Mouse (Mus musculus) kidney, adult 2 months (tissue): ENCODE results near the gene Meltf. TPM values are rescaled to one million over a fixed set of nuclear protein-coding genes. Genes with fewer than 3 reads are reported as not detected.

ENCODE experiments used
- DNase-seq: peaks from one replicate; pipeline ENCODE4 v3.0.0; 2021
- H3K27ac ChIP-seq: fragments of 200-500 bp; 2 replicates; pipeline ENCODE4 v1.5.1; 2012; ENCODE audit warnings: low read depth, low read length, control low read depth, inconsistent platforms; ENCODE audit not compliant: insufficient read depth
- H3K27me3 ChIP-seq: fragments of 200-500 bp; replicated peaks from 2 replicates; pipeline ENCODE4 v1.6.1; 2012; ENCODE audit warnings: mild to moderate bottlenecking, moderate library complexity, low read length, inconsistent platforms; ENCODE audit not compliant: control insufficient read depth, insufficient read depth
- H3K36me3 ChIP-seq: fragments of 200-500 bp; 2 replicates; pipeline ENCODE4 v1.6.1; 2012; ENCODE audit warnings: mild to moderate bottlenecking, moderate library complexity, low read length, inconsistent platforms; ENCODE audit not compliant: control insufficient read depth, insufficient read depth
- H3K4me1 ChIP-seq: fragments of 200-500 bp; 2 replicates; pipeline ENCODE4 v1.6.1; 2011; ENCODE audit warnings: low read length; ENCODE audit not compliant: control insufficient read depth, insufficient read depth
- H3K4me3 ChIP-seq: fragments of 200-500 bp; 2 replicates; pipeline ENCODE4 v1.5.1; 2011; ENCODE audit warnings: mild to moderate bottlenecking, low read depth, low read length, control low read depth; ENCODE audit not compliant: insufficient read depth
- CTCF ChIP-seq: fragments of 200-500 bp; conservative IDR thresholded peaks from 2 replicates; pipeline ENCODE4 v1.5.1; 2011; ENCODE audit warnings: low read depth, mild to moderate bottlenecking, control low read depth, low read length, moderate library complexity, mixed read lengths; ENCODE audit not compliant: insufficient read depth, insufficient read length
- POLR2A ChIP-seq: fragments of 200-500 bp; IDR thresholded peaks from one replicate; pipeline ENCODE4 v1.6.1; 2011; ENCODE audit warnings: low read depth, low read length, control low read depth
- WGBS: fragments of 180-500 bp; shearing (Covaris S2); methylation state at CpG from one replicate; pipeline ENCODE4 v1.1.7; 2018; 5-methylcytosine and 5-hydroxymethylcytosine counted together
- polyA plus RNA-seq: library from polyadenylated mRNA; depleted of rRNA; stranded (reverse); fragments of >200 nt; gene quantifications from 2 replicates; pipeline ENCODE4 v1.2.3, GENCODE M21; 2012; rRNA removed

The Meltf gene
- 0.11 and 0.14 TPM in 2 replicates for polyA plus RNA-seq

DNA sequence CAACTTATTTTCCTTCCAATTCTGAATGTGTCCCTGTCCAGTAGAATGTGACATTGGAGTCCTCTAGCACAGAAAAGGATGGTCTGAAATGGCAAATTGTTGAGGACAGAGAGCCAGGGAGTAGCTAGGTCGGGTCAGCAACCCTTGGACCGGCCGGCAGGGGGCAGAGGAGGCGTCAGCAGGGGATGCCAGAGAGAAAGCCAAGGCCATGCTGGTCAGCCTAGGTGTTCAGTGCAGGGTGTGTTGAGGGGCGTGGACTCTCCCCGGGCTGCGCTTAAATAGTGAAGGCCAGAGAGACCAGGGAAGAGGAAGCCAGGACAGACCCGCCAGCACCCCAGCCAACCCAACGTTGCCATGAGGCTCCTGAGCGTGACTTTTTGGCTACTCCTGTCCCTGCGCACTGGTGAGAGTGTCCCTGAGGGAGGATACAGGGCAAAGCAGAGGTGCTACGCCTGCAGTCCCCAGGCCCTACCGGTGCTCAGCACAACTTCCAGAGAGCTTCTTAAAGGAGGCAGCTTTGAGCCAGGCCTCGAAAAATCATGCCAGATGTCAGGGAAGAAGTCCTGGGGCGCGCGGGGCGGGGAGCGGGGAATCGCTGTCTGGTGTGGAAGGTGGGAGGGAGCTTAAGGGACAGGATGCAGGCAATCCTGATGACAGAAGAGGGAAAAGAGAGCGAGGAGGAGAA is at the start of gene Meltf:
TSS of gene Meltf (plus strand) at position 238 of the 685 bp plus-strand sequence.
- WGBS = 38% methylated on average over 21 of the region's 21 CpGs
- TF ChIP-seq CTCF (peak; percentile 86), POLR2A (no peak)
- H3K4me1 ChIP-seq = no peaks in the 10 kb centered on the region
- H3K27me3 ChIP-seq = no peaks in the 10 kb centered on the region
- no peaks in the 10 kb centered on the region for H3K36me3 ChIP-seq
- DNase-seq = peak; percentile 75
- H3K27ac ChIP-seq = no peak within 1 kb of the TSS
- no peak within 1 kb of the TSS for H3K4me3 ChIP-seq

DNA sequence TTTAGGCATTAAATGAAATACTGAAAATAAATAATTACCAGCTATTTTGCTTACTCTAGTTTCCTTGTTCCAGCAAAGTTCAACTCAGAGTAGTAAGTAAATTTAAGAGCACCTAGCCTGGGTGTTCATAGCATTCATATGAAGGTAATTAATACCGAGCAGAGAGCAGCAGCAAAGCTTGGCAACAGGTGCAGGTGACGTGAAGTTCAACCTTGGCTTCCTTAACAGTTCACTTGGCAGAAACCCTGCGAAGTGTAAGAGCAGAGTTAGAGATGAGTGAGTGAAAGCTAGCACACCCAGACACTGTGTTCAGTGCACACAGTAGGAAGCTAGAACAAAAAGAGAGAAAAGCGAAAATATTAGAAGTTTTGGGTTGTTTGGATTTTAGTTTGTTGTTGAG is 47.9 kb upstream of the Meltf start:
- WGBS = 48% methylated on average over 4 of the region's 4 CpGs
- H3K27me3 ChIP-seq = no peaks in the 10 kb centered on the region
- H3K27ac ChIP-seq = no peak overlapping the region
- H3K4me1 ChIP-seq = peaks cover 2% of the 10 kb centered on the region; the same call in 1 of the 2 replicates
- H3K36me3 ChIP-seq = no peaks in the 10 kb centered on the region; the same call in 1 of the 2 replicates
- TF ChIP-seq CTCF (no peak), POLR2A (no peak)
- DNase-seq = peak; percentile 64
- no peak overlapping the region for H3K4me3 ChIP-seq

DNA sequence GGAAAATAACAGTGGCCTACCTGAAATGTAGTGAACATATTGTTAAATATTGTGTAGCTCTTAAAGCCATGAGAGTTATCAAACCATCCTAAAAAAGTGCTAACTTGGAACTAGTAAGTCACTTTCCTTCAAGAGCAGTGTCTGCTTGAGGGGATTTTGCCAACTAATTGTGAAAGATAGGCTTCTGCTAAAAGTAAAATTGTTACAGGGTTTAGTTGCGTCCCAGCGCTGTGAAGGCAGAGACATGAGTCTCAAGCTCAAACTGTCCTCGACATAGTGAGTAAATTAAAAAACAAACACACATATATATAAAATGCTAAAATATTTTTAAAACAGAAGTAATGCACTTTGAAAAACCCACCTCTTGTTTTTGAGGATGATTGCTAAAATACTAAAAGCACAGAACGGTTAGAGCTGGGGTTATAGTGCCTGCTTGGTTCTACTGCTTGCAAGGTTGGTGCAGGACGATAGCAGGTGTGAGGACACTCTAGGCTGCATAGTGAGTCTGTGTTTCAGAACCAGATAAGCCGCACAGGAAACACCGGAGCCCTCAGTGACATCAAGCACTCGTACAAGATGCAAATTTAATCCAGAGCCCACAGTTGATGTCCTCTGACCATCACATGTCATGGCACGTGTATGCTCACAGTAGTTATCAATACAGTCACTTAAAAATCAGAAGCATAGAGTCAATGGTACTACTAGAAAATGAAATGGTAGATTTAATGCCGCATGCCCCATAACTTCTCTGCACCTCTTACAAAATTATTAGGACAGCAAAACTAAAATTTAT is 45.8 kb upstream of the Meltf start:
- no peak for TF ChIP-seq POLR2A
- no peak for TF ChIP-seq CTCF
- 90% methylated on average over 10 of the region's 10 CpGs for WGBS
- DNase-seq = no peak
- Histone ChIP-seq H3K4me3 (no peak overlapping the region), H3K27me3 (no peaks in the 10 kb centered on the region), H3K36me3 (no peaks in the 10 kb centered on the region; the same call in 1 of the 2 replicates), H3K4me1 (peaks cover 2% of the 10 kb centered on the region; the same call in 1 of the 2 replicates), H3K27ac (no peak overlapping the region)

DNA sequence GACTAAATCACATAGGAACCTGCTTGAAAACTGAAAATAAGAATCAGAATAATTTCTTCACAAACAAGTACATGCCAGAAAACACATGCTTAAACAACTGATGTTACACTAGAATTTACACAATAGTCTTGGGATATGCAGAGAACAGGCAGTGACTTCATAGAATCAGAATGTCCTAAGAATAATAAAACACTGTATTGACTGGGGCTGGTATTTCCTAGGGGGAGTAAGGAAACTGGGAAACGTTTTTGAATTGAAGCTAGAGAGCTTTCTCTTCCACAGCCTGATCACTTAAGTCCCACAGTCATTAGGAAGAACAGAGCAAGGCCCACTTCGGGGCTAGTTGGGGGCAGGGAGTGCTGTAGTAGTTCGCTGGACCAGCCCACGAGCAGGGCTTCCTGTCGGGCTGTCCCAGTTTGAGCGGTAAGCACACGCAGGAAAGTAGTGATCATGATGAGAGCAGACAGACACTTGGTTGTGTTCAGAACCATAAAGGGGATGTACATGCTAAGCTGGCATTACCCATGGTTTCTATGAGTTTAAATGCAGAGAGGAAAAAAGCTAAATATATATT is 44.5 kb upstream of the Meltf start:
- Histone ChIP-seq H3K27ac (no peak overlapping the region), H3K4me3 (no peak overlapping the region), H3K27me3 (no peaks in the 10 kb centered on the region), H3K36me3 (no peaks in the 10 kb centered on the region; the same call in 1 of the 2 replicates), H3K4me1 (peaks cover 2% of the 10 kb centered on the region; the same call in 1 of the 2 replicates)
- 43% methylated on average over 7 of the region's 7 CpGs for WGBS
- TF ChIP-seq CTCF = no peak
- no peak for TF ChIP-seq POLR2A
- peak; percentile 8 for DNase-seq

DNA sequence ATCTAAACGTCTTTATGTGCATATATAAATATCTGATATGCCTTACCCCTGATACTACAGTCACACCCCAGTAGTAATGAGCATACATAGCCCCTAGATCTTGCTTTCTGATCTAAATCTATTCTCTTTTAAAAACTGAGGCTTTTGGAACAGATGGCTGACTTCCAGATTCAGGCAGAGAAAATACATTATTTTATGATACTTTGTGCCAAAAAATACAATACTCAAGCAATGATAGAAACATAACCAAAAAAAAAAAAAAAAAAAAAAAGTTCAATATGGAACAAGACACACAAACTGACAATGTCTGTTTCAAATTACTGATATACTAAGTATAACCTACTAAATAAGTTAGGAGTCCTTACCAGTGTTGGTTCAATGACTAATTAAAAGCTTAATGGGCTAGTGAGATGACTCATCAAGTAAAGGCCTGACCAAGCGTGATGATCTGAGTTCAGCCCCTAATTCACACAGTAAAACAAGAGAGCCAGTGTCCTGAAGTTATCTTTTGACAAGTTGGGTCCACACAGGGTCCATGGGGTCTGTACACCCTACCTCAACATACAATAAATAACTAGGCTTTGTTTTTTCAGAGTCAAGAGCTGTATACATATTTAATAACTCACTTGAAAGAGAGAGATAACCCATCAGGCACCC is 43.8 kb upstream of the Meltf start:
- TF ChIP-seq POLR2A (no peak), CTCF (no peak)
- H3K27ac ChIP-seq = no peak overlapping the region
- no peaks in the 10 kb centered on the region for H3K27me3 ChIP-seq
- no peak for DNase-seq
- H3K4me3 ChIP-seq = no peak overlapping the region
- peaks cover 2% of the 10 kb centered on the region; the same call in 1 of the 2 replicates for H3K4me1 ChIP-seq
- 62% methylated on average over 2 of the region's 2 CpGs for WGBS
- no peaks in the 10 kb centered on the region for H3K36me3 ChIP-seq

DNA sequence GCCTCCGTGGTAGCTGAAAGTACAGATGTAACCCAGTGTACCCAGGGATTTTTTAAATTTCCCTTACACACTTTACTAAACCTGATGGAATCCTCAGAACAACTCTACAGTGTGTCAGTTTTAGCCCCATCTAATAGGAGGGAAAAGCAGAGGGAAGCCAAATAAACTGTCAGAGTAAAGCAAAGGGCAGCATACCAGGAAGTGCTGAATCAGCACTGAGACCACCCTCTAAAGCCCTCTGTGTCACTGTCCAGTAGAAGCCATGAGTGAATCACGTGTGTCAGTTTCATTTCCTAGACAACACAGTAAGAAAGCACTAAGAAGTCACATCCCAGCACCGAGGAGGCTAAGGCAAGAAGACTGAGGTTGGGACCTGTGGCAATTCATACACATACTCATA is 41.2 kb upstream of the Meltf start:
- 81% methylated on average over 3 of the region's 3 CpGs for WGBS
- TF ChIP-seq POLR2A = no peak
- TF ChIP-seq CTCF = no peak
- DNase-seq = no peak
- Histone ChIP-seq H3K27ac (no peak overlapping the region), H3K36me3 (no peaks in the 10 kb centered on the region), H3K4me1 (no peaks in the 10 kb centered on the region), H3K27me3 (no peaks in the 10 kb centered on the region), H3K4me3 (no peak overlapping the region)
